Mouse (Mus musculus): ENCODE data around the gene Ano1.

Ano1 gene

DNA sequence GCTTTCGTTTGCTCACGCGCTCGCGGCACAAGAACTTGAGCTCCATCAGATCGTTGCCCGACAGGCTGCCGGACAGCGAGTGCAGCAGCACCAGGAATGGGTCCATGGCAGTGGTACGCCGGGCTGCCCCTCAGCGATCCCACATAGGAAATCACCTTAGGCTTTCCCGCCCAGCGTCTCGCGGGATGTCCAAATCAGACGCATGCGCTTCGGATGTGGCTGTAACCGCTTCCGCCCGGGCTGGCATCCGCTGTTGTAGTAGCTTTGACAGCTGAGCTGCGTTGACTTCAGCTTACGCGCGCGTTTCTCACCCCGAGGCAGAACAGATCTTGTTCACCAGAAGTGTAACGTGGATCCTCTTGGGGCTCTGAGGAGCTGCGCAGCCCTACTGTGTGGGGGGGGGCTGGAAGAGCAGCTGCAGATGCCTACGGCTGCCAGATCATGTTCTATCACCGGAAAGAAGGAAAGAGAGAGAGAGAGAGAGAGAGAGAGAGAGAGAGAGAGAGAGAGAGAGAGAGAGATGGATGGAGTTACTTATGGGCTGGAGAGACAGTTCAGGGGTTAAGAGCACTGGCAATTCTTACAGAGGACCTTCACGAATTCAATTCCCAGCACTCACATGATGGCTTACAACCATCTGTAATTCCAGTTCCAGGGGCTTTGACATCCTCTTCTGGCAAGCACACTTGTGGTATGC is 169.3 kb downstream of the Ano1 start, which contains the start of gene Fadd:
Fadd (minus strand) TSS at position 180 of the 697 bp plus-strand sequence.
- DNase-seq, result peak; percentile 96

DNA sequence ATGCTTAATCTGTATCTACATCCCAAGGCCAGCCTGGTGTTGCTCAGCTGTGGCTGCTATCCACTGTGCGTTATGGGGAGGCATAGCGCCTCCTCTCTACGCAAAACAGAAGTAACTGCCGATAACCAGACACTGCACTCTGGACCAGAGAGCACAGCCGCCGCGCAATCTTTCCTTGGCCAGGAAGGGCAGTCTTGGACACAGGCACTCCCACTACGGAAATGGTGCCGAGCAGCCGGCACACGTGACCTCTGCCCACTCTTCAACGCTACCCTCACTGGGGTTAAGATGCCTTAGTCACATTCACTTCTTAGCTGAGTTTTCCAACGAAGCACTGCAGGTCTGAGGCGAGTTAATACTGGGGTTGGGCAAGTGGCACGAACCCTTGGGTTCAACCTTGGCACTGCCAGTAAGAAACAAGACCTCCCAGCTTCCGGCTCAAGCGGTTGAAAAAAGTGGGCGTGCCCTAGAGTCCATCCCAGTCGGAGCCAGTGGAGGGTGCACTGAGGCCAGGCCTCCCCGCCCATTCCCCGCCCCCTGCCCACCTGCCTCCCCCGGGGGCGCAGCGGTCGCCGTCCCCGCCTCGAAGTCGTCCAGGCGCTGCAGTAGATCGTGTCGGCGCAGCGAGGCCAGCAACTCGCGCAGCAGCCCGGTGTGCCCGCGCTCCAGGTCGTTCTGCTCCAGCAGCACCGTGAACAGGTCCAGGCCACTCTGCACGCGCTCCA is 170.1 kb downstream of the Ano1 start:
- peak; percentile 89 to 93 for DNase-seq

DNA sequence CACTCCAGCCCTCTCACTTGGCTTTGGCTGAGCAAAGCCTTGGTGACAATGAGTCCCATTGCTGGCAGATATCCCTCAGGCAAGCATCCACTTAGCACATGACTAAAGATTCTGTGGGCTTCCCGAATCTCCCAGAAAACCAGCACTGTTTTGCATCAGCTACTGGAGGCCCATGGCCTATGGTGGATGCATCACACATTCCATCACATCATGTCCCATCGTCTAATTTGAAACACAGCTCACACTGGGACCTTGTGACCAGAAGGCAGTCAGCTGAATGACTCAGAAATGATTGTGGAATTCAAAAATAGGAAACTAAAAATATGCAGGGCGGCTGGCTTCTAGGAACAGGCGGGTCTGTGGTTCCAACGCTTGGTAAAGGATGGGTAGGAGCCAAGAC is 173.9 kb downstream of the Ano1 start:
- DNase-seq, result no peak

DNA sequence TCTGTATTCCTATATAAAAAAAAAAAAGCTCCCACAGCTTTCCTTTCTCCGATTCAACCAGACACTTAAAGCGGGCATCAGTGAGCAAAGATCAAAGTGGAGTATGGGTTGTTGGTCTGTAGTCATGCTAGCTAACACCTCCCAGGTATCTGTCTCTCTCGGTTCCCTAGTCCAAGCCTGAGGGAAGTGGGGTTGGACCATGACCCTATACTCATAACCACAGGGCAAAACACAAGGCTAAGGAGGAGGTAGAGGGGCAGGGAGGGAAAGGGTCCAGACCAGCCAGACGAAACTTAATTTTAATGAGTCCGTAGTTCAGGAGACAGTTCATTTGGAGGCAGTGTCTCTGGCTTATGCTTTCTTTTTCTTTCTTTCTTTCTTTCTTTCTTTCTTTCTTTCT is 179.5 kb downstream of the Ano1 start:
- peak; percentile 52 to 86 for DNase-seq

DNA sequence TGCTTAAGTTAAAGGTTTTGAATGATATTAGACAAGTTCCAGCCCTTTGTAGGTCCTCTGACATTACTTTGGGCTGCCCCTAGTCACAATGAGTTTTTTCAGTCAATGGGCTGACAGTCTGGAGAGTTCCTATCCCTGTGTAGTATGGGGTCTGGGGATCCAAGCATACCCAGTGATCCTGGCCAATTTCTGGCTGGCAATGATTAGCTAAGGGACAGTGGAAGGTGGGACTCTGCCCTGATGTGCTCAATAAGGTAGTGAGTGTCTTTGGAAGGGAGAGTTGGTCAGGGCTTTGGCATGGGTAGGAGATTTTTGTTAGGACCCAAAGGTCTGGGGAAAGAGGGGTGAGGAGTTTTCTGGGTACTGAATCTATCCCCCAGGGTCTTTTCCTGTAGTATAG is 180.2 kb downstream of the Ano1 start:
- DNase-seq, result peak; percentile 85 to 88

DNA sequence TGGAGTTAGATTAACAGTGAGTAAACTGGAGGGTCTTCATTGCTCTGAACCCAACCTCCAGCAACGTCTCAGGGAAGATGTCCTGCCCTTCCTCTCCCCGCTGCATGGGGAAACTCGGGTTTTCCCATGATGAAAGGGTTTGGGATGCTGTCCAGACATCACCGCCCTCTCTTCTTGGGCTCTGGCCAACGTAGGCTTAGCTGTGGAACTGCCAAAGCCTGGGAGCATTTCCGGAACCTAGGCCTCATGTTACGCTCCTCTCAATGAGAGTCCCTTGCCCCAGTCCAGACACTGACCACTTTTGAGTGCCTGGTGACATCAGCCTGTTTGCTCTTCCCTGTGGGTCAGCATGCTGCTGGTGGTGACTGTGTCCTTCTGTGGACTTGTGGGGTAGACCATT is 182.3 kb downstream of the Ano1 start:
- peak; percentile 59 to 71 for DNase-seq

DNA sequence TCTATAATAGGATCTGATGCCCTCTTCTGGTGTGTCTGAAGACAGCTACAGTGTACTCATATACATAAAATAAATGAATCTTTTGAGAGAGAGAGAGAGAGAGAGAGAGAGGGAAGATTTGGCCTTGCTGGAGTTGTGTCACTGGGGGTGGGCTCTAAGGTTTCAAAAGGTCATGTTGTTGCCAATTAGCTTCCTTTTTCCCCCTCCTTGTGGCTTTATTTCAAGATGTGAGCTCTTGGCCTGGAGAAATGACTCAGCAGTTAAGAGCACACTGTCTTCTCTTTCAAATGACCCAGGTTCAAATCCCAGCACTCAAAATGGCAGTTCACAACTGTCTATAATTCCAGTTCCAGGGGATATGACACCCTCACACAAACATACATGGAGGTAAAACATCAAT is 183.7 kb downstream of the Ano1 start:
- no peak for DNase-seq

DNA sequence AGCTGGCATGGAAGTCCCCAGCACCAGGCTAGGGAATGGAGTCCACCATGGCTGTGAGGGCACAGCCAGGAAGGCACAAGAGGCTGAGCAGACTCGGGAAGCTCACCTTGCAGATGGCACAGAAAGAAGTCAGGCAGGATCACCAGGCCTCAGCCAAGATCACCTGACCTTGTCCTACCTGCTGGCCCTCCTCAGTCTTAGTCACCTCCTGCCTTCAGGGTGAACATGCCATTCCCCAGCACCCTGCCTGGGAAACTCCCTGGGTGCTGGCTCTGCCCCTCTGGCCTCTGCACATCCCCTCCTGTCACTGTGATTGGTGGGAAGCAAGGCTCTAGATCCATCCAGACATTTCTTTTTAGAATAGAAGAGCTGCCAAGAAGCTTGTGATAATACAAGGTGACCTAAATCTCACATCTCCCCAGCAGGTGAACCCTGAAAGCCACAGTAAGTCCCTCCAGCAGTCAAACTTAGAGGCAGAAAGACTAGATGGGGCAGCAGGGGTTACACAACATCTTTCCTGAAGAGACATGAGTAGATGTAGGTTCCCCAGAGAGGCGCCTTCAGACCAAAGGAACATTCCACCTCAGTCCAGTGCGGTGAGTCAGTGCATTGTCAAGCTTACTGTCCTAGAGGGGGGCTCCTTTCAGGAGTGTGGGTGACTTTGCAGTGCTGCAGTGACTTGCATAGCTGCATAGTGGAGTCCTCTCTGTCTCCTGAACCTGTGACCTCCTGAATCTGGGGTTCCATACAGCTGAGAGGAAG is 184.7 kb downstream of the Ano1 start:
- DNase-seq, result no peak

DNA sequence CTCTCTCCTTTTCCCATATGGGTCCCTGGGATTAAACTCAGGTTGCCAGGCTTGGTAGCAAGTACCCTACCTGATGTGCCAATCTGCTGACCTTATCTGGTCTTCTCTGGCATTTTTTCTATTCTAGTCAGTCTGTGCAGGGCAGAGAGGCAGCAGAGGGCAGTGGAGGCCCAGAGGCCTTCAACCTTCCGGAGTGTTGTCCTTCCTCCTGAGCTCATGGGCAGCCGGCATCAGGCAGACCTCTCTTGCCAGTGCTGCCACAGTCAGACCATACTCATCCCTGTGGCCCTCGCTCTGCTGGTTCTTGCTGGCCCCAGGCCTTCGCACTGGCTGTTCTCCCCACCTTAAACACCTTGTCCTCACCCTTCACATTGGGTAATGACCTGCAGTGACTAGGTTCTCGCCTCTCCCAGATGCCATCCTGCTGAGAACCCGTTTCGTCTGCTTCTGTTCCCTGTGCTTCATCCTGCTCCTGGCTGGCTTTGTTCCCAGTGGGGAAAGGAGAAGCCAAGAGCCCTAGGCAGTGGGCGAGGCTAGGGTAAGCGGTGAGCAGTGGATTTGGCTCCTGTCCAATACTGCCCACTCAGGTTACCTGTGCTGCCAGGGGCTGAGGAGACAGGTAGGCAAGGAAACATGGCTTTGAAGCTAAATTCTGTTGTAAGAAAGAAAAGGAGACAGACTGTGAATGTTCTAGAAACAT is 188.2 kb downstream of the Ano1 start:
- peak; percentile 66 to 67 for DNase-seq

DNA sequence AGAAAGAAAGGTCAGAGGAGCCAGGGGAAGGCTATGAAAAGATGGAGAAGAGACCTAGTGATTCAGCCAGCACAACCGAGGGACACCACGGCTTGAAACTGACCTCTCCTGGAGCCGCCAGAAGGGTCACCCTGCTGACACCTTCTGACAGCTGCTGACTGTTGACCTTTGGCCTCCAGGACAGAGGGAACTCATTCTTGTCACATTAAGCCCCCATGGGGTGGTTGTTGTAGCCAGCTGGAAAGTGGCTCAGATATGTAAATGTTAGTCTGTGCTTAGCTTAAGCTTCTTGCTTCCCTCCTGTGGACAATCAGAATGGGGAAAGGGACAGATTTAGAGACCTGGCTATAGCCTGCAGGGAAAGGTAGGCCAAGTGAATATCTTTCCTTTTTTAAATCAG is 189.8 kb downstream of the Ano1 start:
- peak in 1 of 2 experiments; percentile 52 for DNase-seq

DNA sequence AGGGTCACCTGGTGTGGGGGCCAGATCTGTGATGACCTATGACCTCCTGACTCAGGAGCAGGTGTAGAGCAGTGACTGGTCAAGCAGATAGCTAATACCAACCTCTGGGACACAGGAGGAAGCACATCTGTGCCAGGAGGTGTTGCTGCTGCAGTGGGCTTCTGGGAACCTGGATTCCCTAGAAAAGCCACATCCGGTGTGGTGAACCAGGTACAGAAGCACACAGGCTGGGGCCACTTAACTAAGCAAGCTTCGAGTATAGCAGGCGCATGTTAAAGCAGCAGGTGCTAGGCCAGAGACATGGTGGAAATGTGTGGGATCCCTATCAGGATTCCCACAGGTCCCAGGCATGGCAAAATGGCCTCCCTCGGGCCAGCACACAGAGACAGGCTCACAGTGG is 191.2 kb downstream of the Ano1 start:
- no peak for DNase-seq

DNA sequence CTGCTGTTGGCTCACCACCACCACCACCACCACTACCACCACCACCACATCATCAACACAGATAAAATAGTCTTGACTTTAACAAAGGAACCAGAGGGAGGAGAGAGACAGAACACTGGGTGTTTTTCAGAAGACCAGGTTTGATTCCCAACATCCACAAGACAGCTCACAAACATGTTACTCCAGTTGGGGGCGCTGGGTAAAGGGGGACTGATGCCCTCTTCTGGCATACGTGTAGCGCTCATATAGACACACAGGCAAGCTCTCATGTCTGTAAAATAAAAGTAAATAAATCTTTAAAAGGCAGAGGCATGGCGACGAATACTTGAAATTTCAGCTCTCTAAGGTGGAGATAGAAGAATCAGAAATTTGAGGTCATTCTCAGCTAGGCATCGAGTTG is 193.2 kb downstream of the Ano1 start:
- no peak for DNase-seq

DNA sequence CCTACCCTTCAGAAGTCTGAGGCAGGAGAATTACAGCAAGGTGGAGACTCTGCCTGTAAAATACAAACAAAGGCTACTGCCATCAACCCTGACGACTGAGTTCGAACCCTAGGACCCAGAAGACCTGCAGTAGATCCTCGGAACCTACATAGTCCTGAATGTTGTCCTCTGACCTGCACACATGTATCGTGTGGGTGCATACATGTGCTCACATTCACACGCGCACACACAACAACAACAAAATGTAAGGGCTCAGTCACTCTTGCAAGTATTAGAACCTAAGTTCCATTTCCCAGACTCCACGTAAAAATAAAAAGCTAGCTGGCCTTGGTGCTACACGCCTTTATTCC is 197.7 kb downstream of the Ano1 start:
- DNase-seq, result no peak

DNA sequence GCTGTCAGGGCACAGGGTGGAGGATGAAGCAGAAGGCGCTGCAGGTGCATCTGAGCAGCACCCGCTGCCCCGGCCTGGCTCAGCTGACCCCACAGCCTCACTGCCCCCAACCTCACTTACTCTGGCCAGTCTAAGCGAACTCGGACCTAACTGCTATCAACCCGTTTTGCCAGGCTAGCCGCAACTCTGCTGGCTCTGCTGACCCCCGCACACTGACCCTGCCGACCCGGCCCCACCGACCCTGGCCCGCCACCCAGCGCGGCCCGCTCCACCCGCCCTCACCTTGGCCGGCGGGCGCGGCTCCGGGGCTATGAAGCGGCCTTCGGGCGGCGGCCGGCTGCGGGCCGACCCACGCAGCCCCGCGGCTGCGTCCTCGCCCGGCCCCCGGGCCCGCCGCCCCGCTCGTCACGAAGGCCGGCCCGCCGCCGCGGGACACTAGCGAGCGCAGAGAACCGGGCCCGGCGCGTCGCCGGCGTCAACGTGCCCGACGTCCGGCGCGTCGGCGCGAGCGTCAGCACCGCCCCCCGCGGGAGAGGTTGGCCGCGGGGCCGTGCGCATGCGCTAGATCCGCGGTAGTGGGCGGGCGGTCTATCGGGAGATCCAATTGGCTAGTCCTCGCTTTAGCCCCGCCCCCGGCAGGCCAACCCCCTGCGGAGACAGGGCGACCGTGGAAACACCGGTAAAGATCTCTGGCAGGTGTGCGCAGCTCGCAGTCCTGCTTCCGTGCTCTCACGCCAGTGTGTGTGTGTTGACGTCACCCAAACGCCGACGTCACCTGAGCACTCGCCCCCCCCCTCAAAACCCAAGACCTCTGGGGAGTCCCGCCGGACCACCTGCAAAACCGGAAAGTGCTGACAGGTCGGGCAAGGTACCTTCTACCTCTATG is 198.3 kb downstream of the Ano1 start, which contains the start of gene Ppfia1:
Ppfia1 (minus strand) TSS at position 493 of the 886 bp plus-strand sequence.
- peak; percentile 98 to 100 for DNase-seq

DNA sequence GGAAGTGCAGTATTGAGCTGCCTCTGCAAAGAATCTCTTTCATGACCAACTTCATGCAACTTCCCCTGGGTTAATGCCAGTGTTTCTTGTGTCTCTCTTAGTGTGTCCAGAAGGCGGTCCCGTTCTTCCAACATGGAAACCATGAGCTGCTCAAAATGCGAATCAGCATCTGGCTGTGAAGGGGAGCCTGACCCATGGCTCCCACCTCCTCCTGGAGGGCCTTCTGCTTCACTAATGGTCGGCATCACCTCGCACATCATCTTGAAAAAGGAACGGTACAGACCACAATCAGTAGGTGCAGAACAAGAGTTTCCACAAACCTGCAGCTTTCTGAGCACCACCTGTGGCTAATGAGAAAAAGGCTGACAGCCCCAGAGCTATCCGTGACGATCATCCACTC is 199.5 kb downstream of the Ano1 start:
- DNase-seq, result no peak

DNA sequence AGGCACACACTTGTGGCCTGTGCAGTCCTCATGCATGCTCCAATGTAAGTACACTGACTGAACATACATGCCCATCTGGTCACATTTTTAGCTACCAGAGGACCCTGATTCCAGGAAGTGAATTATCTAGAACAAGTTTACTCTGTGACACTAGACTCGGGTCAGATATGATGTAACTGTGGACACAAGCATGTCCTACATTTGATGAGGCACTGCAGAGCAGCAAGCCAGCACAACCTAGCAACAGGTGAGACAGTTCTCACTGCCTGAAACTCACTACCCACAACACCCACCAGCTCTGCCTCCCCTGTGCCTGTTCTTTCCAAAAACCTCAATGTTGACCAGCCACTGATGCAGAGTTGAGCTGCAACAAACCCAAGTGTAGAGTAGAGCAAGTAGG is 201.0 kb downstream of the Ano1 start:
- DNase-seq, result no peak

DNA sequence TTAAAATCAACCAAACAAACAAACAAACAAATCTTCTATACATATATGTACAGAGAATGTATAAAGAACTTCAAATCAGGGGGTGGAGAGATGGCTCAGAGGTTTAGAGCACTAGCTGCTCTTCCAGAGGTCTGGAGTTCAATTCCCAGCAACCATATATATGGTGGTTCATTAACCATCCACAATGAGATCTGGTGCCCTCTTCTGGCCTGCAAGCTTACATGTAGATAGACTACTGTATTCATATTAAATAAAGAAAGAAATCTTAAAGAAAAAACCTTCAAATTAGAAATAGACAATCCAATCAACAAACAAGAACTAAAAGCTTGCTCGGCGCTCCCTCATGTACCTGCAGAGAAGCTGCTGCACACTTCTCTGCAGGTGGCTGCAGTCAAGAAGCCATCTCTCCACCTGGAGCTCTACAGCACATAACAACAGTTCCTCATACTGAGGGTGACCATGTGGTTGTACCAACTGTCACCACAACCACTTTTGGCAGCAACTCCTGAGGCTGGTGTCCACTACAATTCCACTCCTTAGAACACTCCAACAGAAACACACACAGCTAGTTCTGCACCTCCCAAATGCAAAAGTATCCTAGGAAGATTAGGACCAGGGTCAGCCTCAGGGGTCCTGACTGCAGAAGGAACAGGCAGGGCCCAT is 201.7 kb downstream of the Ano1 start:
- no peak for DNase-seq

DNA sequence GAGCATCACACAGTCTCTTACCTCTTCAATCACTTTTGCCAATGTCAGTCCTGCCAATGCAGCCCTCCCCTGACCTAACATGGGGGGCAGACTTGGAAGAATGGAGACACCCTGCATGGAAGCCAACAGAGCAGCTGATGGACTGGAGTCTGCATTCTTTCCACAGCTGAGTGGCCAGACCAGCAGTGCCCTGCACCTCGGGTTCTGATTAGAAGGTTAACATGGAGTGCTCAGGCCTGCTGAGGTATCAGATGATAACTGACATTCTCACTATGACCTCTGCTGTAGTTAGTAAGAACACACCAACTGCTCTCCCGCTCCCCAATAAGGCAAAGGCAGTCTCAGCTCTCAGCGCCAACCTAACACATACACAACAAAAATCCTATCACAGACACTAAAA is 206.5 kb downstream of the Ano1 start:
- DNase-seq, result peak; percentile 43

DNA sequence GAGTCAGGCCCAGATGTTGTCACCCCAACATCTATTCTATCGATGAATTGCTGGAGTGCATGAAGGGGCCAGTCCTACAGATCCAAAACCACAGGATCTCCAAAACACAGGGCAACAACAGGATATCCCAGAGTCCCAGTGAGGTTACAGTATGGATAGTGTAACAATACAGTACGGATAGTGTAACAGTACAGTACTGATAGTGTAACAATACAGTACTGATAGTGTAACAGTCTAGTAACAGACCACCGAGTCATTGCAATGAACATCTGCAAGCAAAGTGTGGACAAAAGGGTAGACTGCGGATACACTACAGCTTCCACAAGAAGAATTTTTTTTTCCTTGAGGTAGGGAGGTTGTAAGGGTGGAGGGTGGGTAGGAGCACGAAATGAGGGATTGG is 210.4 kb downstream of the Ano1 start:
- no peak for DNase-seq

DNA sequence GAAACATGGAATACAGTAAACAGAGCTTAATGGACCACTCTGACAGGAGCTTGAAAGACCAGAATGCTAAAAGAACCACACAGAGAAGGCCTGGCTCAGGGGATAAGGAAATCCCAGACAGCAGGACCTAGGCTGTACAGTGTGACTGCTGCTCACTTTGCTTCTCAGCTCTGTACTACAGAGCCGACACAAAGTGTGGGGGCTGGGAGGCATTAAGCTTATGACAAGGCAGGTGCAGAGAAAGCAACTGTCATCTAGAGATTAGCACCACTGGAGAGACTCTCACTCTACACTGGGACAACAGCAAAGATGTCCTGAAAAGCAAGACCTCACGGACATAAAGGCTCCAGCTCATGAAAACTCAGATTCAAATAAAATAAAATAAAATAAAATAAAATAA is 212.6 kb downstream of the Ano1 start:
- DNase-seq, result no peak

Measured in kidney, postnatal 36 days (tissue).